8 mouse cellular contexts compared by ENCODE assay signal in genomic region chr14:79482747-79483355, GRCm38 (mm10). TPM values are rescaled to one million over a fixed set of nuclear protein-coding genes. Genes with fewer than 3 reads are reported as not detected.
DNase-seq lines count a peak whose midpoint lies in the region; ATAC-seq and TF ChIP-seq lines count a peak whose summit lies in the region.

No protein-coding gene starts in this region.

- H3K27ac ChIP-seq in forebrain, embryonic 11.5 days (ENCODE audit: low read depth, low read length): no peak overlapping the region; the same call in 1 of the 2 replicates
- H3K27ac ChIP-seq in kidney, embryonic 14.5 days (ENCODE audit: low read depth, low read length): peak overlapping the region; percentile 99
- peak overlapping the region; percentile 100 for H3K27ac ChIP-seq in midbrain, embryonic 16.5 days (ENCODE audit: low read length)

- peak overlapping the region; percentile 69 for H3K4me2 ChIP-seq in forebrain, embryonic 11.5 days (ENCODE audit: low read depth, low read length, severe bottlenecking)
- H3K4me2 ChIP-seq in kidney, embryonic 14.5 days (replicated peaks; ENCODE audit: low read depth, low read length): peak overlapping the region; percentile 81
- peak overlapping the region; percentile 57 for H3K4me2 ChIP-seq in midbrain, embryonic 16.5 days (ENCODE audit: low read length)

- H3K9ac ChIP-seq in forebrain, embryonic 11.5 days (ENCODE audit: low read length): peak overlapping the region; percentile 98
- peak overlapping the region; percentile 95 for H3K9ac ChIP-seq in kidney, embryonic 14.5 days (ENCODE audit: low read depth, low read length)
- peak overlapping the region; percentile 82; the same call in 1 of the 2 replicates for H3K9ac ChIP-seq in midbrain, embryonic 16.5 days (ENCODE audit: low read depth, low read length)

- DNase-seq in 416B (ENCODE audit: low read depth): peak; percentile 24
- DNase-seq in forebrain, embryonic 11.5 days (ENCODE audit: low spot score): no peak
- DNase-seq in frontal cortex, adult 2 months (ENCODE audit: extremely low spot score in 1 of 2, low spot score in 1 of 2): no peak
- DNase-seq in right cerebral cortex, postnatal 4 days: no peak
- DNase-seq in right cerebral cortex, adult 2 months (ENCODE audit: low spot score in 2 of 2): no peak

- no peak for ATAC-seq in forebrain, embryonic 11.5 days (replicated peaks; ENCODE audit: low FRiP score)
- no peak for ATAC-seq in kidney, embryonic 14.5 days (ENCODE audit: low FRiP score, low TSS enrichment)
- no peak for ATAC-seq in midbrain, embryonic 16.5 days

- H3K36me3 ChIP-seq in E14TG2a.4 (ENCODE audit: insufficient read depth, low read length): peaks cover 12% of the 10 kb centered on the region; the same call in 1 of the 2 replicates
- no peaks in the 10 kb centered on the region for H3K36me3 ChIP-seq in forebrain, embryonic 11.5 days (ENCODE audit: control insufficient read depth, insufficient read depth, low read length)
- peaks cover 5% of the 10 kb centered on the region; the same call in 1 of the 2 replicates for H3K36me3 ChIP-seq in kidney, embryonic 14.5 days (ENCODE audit: control insufficient read depth, insufficient read depth, low read length)
- no peaks in the 10 kb centered on the region for H3K36me3 ChIP-seq in midbrain, embryonic 16.5 days (ENCODE audit: control insufficient read depth, insufficient read depth, low read length)

- H3K9me3 ChIP-seq in E14TG2a.4 (ENCODE audit: low read length): no peaks in the 10 kb centered on the region
- no peaks in the 10 kb centered on the region for H3K9me3 ChIP-seq in forebrain, embryonic 11.5 days (ENCODE audit: control insufficient read depth, low read length)
- no peaks in the 10 kb centered on the region for H3K9me3 ChIP-seq in kidney, embryonic 14.5 days (ENCODE audit: control insufficient read depth, low read length)
- no peaks in the 10 kb centered on the region for H3K9me3 ChIP-seq in midbrain, embryonic 16.5 days (replicated peaks; ENCODE audit: control insufficient read depth, low read length, poor library complexity, severe bottlenecking)

- no peak for TF ChIP-seq CTCF in E14TG2a.4 (conservative IDR thresholded peaks at IDR 0.05; ENCODE audit: low read length)

- H3K27me3 ChIP-seq in E14TG2a.4 (ENCODE audit: insufficient read depth, low read length): peaks cover 19% of the 10 kb centered on the region; the same call in 1 of the 2 replicates
- no peaks in the 10 kb centered on the region; the same call in 1 of the 2 replicates for H3K27me3 ChIP-seq in forebrain, embryonic 11.5 days (ENCODE audit: control insufficient read depth, insufficient read depth, low read length)
- H3K27me3 ChIP-seq in kidney, embryonic 14.5 days (ENCODE audit: control insufficient read depth, insufficient read depth, low read length): no peaks in the 10 kb centered on the region
- H3K27me3 ChIP-seq in midbrain, embryonic 16.5 days (ENCODE audit: control insufficient read depth, insufficient read depth, low read depth, low read length): no peaks in the 10 kb centered on the region

- H3K4me3 ChIP-seq in E14TG2a.4 (replicated peaks; ENCODE audit: low read length): peak overlapping the region; percentile 98
- peak overlapping the region; percentile 89 for H3K4me3 ChIP-seq in forebrain, embryonic 11.5 days (ENCODE audit: low read depth, low read length)
- peak overlapping the region; percentile 87 for H3K4me3 ChIP-seq in kidney, embryonic 14.5 days (ENCODE audit: low read length)
- H3K4me3 ChIP-seq in midbrain, embryonic 16.5 days (ENCODE audit: low read depth, low read length): peak overlapping the region; percentile 94

- H3K4me1 ChIP-seq in E14TG2a.4 (replicated peaks; ENCODE audit: low read depth, low read length): peaks cover 62% of the 10 kb centered on the region
- peaks cover 14% of the 10 kb centered on the region for H3K4me1 ChIP-seq in forebrain, embryonic 11.5 days (replicated peaks; ENCODE audit: control insufficient read depth, insufficient read depth, low read length)
- H3K4me1 ChIP-seq in kidney, embryonic 14.5 days (ENCODE audit: control insufficient read depth, insufficient read depth, low read length): peaks cover 30% of the 10 kb centered on the region
- H3K4me1 ChIP-seq in midbrain, embryonic 16.5 days (ENCODE audit: control insufficient read depth, insufficient read depth, low read length): peaks cover 34% of the 10 kb centered on the region

- WGBS in forebrain, embryonic 11.5 days: 31% methylated on average over 15 of the region's 15 CpGs
- WGBS in kidney, embryonic 14.5 days: 13% methylated on average over 15 of the region's 15 CpGs
- 26% methylated on average over 15 of the region's 15 CpGs for WGBS in midbrain, embryonic 16.5 days

RNA-seq across cellular contexts. Expression of gene Wbp4, which starts 1.5 kb away (rescaled TPM):
- polyA plus RNA-seq in forebrain, embryonic 11.5 days (2014; fragmentation: Nextera tagmentation; extraction: Ambion mirVana): 58.4 and 58.6 TPM in 2 replicates
- polyA plus RNA-seq in kidney, embryonic 14.5 days (2014; fragmentation: Nextera tagmentation; extraction: Ambion mirVana): 47.1 and 64.8 TPM in 2 replicates
- polyA plus RNA-seq in midbrain, embryonic 16.5 days (2015; fragmentation: Nextera tagmentation; extraction: Ambion mirVana): 44.0 and 46.2 TPM in 2 replicates
- polyA plus RNA-seq in frontal cortex, adult 2 months (2012; rRNA removed): 27.1 and 30.3 TPM in 2 replicates

RNA-seq across cellular contexts. Expression of gene Elf1, which starts 1.9 kb away (rescaled TPM):
- polyA plus RNA-seq in forebrain, embryonic 11.5 days (2014; fragmentation: Nextera tagmentation; extraction: Ambion mirVana): 7.5 and 7.6 TPM in 2 replicates
- 13.9 and 18.5 TPM in 2 replicates for polyA plus RNA-seq in kidney, embryonic 14.5 days (2014; fragmentation: Nextera tagmentation; extraction: Ambion mirVana)
- polyA plus RNA-seq in midbrain, embryonic 16.5 days (2015; fragmentation: Nextera tagmentation; extraction: Ambion mirVana): 2.0 and 2.9 TPM in 2 replicates
- polyA plus RNA-seq in frontal cortex, adult 2 months (2012; rRNA removed): 4.5 and 5.9 TPM in 2 replicates

RNA-seq across cellular contexts. Expression of gene Kbtbd6, which starts 31.2 kb away (rescaled TPM):
- polyA plus RNA-seq in forebrain, embryonic 11.5 days (2014; fragmentation: Nextera tagmentation; extraction: Ambion mirVana): 7.9 and 8.1 TPM in 2 replicates
- 2.9 and 3.2 TPM in 2 replicates for polyA plus RNA-seq in kidney, embryonic 14.5 days (2014; fragmentation: Nextera tagmentation; extraction: Ambion mirVana)
- polyA plus RNA-seq in midbrain, embryonic 16.5 days (2015; fragmentation: Nextera tagmentation; extraction: Ambion mirVana): 1.5 TPM in 2 replicates
- polyA plus RNA-seq in frontal cortex, adult 2 months (2012; rRNA removed): 0.71 and 1.0 TPM in 2 replicates

RNA-seq across cellular contexts. Expression of gene Kbtbd7, which starts 56.5 kb away (rescaled TPM):
- polyA plus RNA-seq in forebrain, embryonic 11.5 days (2014; fragmentation: Nextera tagmentation; extraction: Ambion mirVana): 19.7 and 21.3 TPM in 2 replicates
- 9.0 and 15.6 TPM in 2 replicates for polyA plus RNA-seq in kidney, embryonic 14.5 days (2014; fragmentation: Nextera tagmentation; extraction: Ambion mirVana)
- 22.8 and 23.7 TPM in 2 replicates for polyA plus RNA-seq in midbrain, embryonic 16.5 days (2015; fragmentation: Nextera tagmentation; extraction: Ambion mirVana)
- 17.6 and 19.5 TPM in 2 replicates for polyA plus RNA-seq in frontal cortex, adult 2 months (2012; rRNA removed)
